Mouse (Mus musculus) CH12.LX (cell line): ENCODE measurements around the gene Cecr2. TPM values are rescaled to one million over a fixed set of nuclear protein-coding genes. Genes with fewer than 3 reads are reported as not detected.

Experiments
- DNase-seq: peaks from one replicate; pipeline ENCODE4 v3.0.0-alpha.2; 2013; ENCODE audit errors: extremely low read depth
- H3K27ac ChIP-seq: 2 replicates; pipeline ENCODE4 v1.5.1; 2012; ENCODE audit warnings: low read depth, mild to moderate bottlenecking, control low read depth, moderate library complexity; ENCODE audit not compliant: insufficient read depth
- H3K27me3 ChIP-seq: replicated peaks from 2 replicates; pipeline ENCODE3; 2012; ENCODE audit warnings: inconsistent platforms
- H3K36me3 ChIP-seq, 2 experiments: replicated peaks in 1 of 2; 2 replicates each; pipeline versions ENCODE3 to v1.6.1; 2012; ENCODE audit warnings: inconsistent platforms in 1 of 2, low read length in 1 of 2, mild to moderate bottlenecking in 1 of 2, mixed read lengths in 1 of 2, moderate library complexity in 1 of 2; ENCODE audit not compliant: control insufficient read depth in 1 of 2, insufficient read depth in 1 of 2
- H3K4me1 ChIP-seq, 2 experiments: 2 replicates each; pipeline ENCODE4 v1.6.1; 2012; ENCODE audit warnings: inconsistent platforms in 1 of 2, moderate library complexity in 1 of 2; ENCODE audit not compliant: insufficient read depth in 2 of 2, control insufficient read depth in 1 of 2
- H3K4me2 ChIP-seq: 2 replicates; pipeline ENCODE4 v1.6.1; 2012; ENCODE audit warnings: low read depth, mild to moderate bottlenecking, control low read depth; ENCODE audit not compliant: poor library complexity, insufficient read depth, severe bottlenecking
- H3K4me3 ChIP-seq, 3 experiments: fragments of 150-350 bp in 1 of 3; sonication (generic) in 1 of 3; replicated peaks in 1 of 3; 2 replicates each; pipeline versions ENCODE3 to v1.5.1; 2011 to 2012; ENCODE audit warnings: low read depth in 2 of 3, low read length in 2 of 3, mild to moderate bottlenecking in 2 of 3, moderate library complexity in 2 of 3, control low read depth in 1 of 3, improper control_type of control experiment in 1 of 3, inconsistent platforms in 1 of 3, mixed read lengths in 1 of 3; ENCODE audit not compliant: poor library complexity in 1 of 3
- H3K79me2 ChIP-seq: replicated peaks from 2 replicates; pipeline ENCODE4 v1.6.1; 2012; ENCODE audit warnings: mild to moderate bottlenecking, moderate library complexity; ENCODE audit not compliant: control insufficient read depth, poor library complexity, insufficient read depth, severe bottlenecking; ENCODE audit errors: extremely low read depth
- H3K9ac ChIP-seq: 2 replicates; pipeline ENCODE4 v1.6.1; 2012; ENCODE audit warnings: low read depth, mild to moderate bottlenecking, control low read depth, moderate library complexity; ENCODE audit not compliant: insufficient read depth
- H3K9me3 ChIP-seq: replicated peaks from 2 replicates; pipeline ENCODE3; 2012; ENCODE audit warnings: low read length, inconsistent platforms, mixed read lengths
- BHLHE40 ChIP-seq: IDR thresholded peaks from 2 replicates; pipeline ENCODE4 v1.6.1; 2011; ENCODE audit warnings: mild to moderate bottlenecking, low read depth, low read length, improper control_type of control experiment
- CHD2 ChIP-seq: IDR thresholded peaks from 2 replicates; pipeline ENCODE4 v1.6.1; 2011; ENCODE audit warnings: low read length, improper control_type of control experiment
- ELF1 ChIP-seq: IDR thresholded peaks from 2 replicates; pipeline ENCODE4 v1.6.1; 2014; ENCODE audit warnings: low read depth, mild to moderate bottlenecking, inconsistent platforms, low read length, improper control_type of control experiment
- ETS1 ChIP-seq: conservative IDR thresholded peaks from 2 replicates; pipeline ENCODE4 v1.6.1; 2012; ENCODE audit warnings: low read depth, mild to moderate bottlenecking, inconsistent platforms, low read length, improper control_type of control experiment, moderate library complexity
- JUN ChIP-seq: IDR thresholded peaks from 2 replicates; pipeline ENCODE4 v1.6.1; 2011; ENCODE audit warnings: low read depth, mild to moderate bottlenecking, low read length, improper control_type of control experiment, moderate library complexity; ENCODE audit not compliant: insufficient read depth
- JUND ChIP-seq: conservative IDR thresholded peaks from 2 replicates; pipeline ENCODE4 v1.6.1; 2011; ENCODE audit warnings: low read depth, low read length, improper control_type of control experiment
- KAT2A ChIP-seq: IDR thresholded peaks from 2 replicates; pipeline ENCODE4 v1.6.1; 2012; ENCODE audit warnings: low read length, improper control_type of control experiment, inconsistent platforms; ENCODE audit not compliant: insufficient replicate concordance
- MAX ChIP-seq: IDR thresholded peaks from 2 replicates; pipeline ENCODE4 v1.6.1; 2011; ENCODE audit warnings: low read length, improper control_type of control experiment
- MAZ ChIP-seq: IDR thresholded peaks from 2 replicates; pipeline ENCODE4 v1.6.1; 2012; ENCODE audit warnings: low read depth, mild to moderate bottlenecking, inconsistent platforms, low read length, improper control_type of control experiment, moderate library complexity
- MEF2A ChIP-seq: IDR thresholded peaks from 2 replicates; pipeline ENCODE4 v1.6.1; 2014; ENCODE audit warnings: low read depth, mild to moderate bottlenecking, inconsistent platforms, low read length, improper control_type of control experiment, borderline replicate concordance
- MXI1 ChIP-seq: IDR thresholded peaks from 2 replicates; pipeline ENCODE4 v1.6.1; 2011; ENCODE audit warnings: mild to moderate bottlenecking, low read depth, low read length, improper control_type of control experiment
- MYC ChIP-seq: IDR thresholded peaks from 2 replicates; pipeline ENCODE4 v1.6.1; 2011; ENCODE audit warnings: low read depth, mild to moderate bottlenecking, improper control_type of control experiment, low read length
- NRF1 ChIP-seq: IDR thresholded peaks from 2 replicates; pipeline ENCODE4 v1.6.1; 2014; ENCODE audit warnings: low read depth, mild to moderate bottlenecking, inconsistent platforms, low read length, improper control_type of control experiment, moderate library complexity
- PAX5 ChIP-seq: IDR thresholded peaks from 2 replicates; pipeline ENCODE4 v1.6.1; 2012; ENCODE audit warnings: low read length, inconsistent platforms, mixed read lengths
- RAD21 ChIP-seq: IDR thresholded peaks from 2 replicates; pipeline ENCODE4 v1.6.1; 2011; ENCODE audit warnings: low read depth, mild to moderate bottlenecking, low read length, improper control_type of control experiment, moderate library complexity
- RCOR1 ChIP-seq: conservative IDR thresholded peaks from 2 replicates; pipeline ENCODE4 v1.6.1; 2012; ENCODE audit warnings: low read depth, mild to moderate bottlenecking, inconsistent platforms, low read length, improper control_type of control experiment
- SIN3A ChIP-seq: IDR thresholded peaks from 2 replicates; pipeline ENCODE4 v1.6.1; 2012; ENCODE audit warnings: low read length, improper control_type of control experiment, inconsistent platforms
- TCF12 ChIP-seq: IDR thresholded peaks from 2 replicates; pipeline ENCODE4 v1.6.1; 2014; ENCODE audit warnings: low read depth, mild to moderate bottlenecking, inconsistent platforms, low read length, improper control_type of control experiment
- USF2 ChIP-seq: conservative IDR thresholded peaks from 2 replicates; pipeline ENCODE4 v1.6.1; 2011; ENCODE audit warnings: low read depth, low read length, improper control_type of control experiment
- ZC3H11A ChIP-seq: IDR thresholded peaks from 2 replicates; pipeline ENCODE4 v1.6.1; 2012; ENCODE audit warnings: low read depth, mild to moderate bottlenecking, inconsistent platforms, low read length, improper control_type of control experiment
- ZKSCAN1 ChIP-seq: IDR thresholded peaks from 2 replicates; pipeline ENCODE4 v1.6.1; 2012; ENCODE audit warnings: low read depth, inconsistent platforms, low read length, improper control_type of control experiment, borderline replicate concordance
- ZNF384 ChIP-seq: IDR thresholded peaks from 2 replicates; pipeline ENCODE4 v1.6.1; 2012; ENCODE audit warnings: low read depth, low read length, improper control_type of control experiment, inconsistent platforms
- dilution Hi-C: fragments of 300-500 bp; cut with MboI; formaldehyde crosslinking; loops from 2 replicates; pipeline ENCODE4 v1.14.3; 2020; ENCODE audit warnings: low sequenced_read_pairs; ENCODE audit not compliant: extremely low pct_unique_long_range_greater_than_20kb, extremely low pct_ligation_motif_present
- in situ Hi-C: fragments of 300-500 bp; cut with MboI; formaldehyde crosslinking; loops from 3 replicates; pipeline ENCODE4 v1.14.3; 2019; ENCODE audit warnings: low sequenced_read_pairs, low pct_ligation_motif_present, low pct_unique_long_range_greater_than_20kb, mixed read lengths
- polyA plus RNA-seq: library from polyadenylated mRNA; unstranded; fragments of >175 nt; gene quantifications from 2 replicates; pipeline ENCODE4 v1.2.1, GENCODE M21; 2012; ENCODE audit warnings: low read depth; ENCODE audit not compliant: insufficient read length
- total RNA-seq, 2 experiments: library from RNA; depleted of rRNA; stranded (reverse); fragments of 300-350 nt in 1 of 2; fragments of >200 nt in 1 of 2; gene quantifications; 2 replicates each; pipeline ENCODE4 v1.2.3; 2012 to 2014

Gene Cecr2
- total and polyA plus RNA-seq, 3 experiments, result 6.6 to 15.0 (median 12.5) TPM

GRCm38 (mm10) chr6:120658848-120659247 is 7.3 kb upstream of the Cecr2 start (continued):
- TF ChIP-seq KAT2A (no peak), RCOR1 (no peak), BHLHE40 (0 out of 2 replicates have a peak, but pooled peaks have one; percentile 15), NRF1 (no peak), ZKSCAN1 (no peak), MXI1 (peak; percentile 30; the same call in 1 of the 2 replicates), JUN (no peak), ETS1 (0 out of 2 replicates have a peak, but pooled peaks have one; percentile 7)

- peak overlapping the region; percentile 53 to 82 (median 76) for H3K4me3 ChIP-seq
- no peaks in the 10 kb centered on the region for H3K36me3 ChIP-seq
- no peaks in the 10 kb centered on the region for H3K9me3 ChIP-seq
- H3K4me2 ChIP-seq, result peak overlapping the region; percentile 63
- peak overlapping the region; percentile 56 for H3K27ac ChIP-seq
- DNase-seq, result peak; percentile 33
- in situ Hi-C loops, result no loop called here
- peaks cover 4% of the 10 kb centered on the region for H3K27me3 ChIP-seq
- H3K4me1 ChIP-seq, result peaks cover 5 to 23% of the 10 kb centered on the region in 2 experiments; a peak in 3 of 4 replicates
- peak overlapping the region; percentile 81 for H3K9ac ChIP-seq
- peak; percentile 82 for TF ChIP-seq MAX
- no peak for TF ChIP-seq RCOR1
- no peak for TF ChIP-seq MXI1
- TF ChIP-seq ELF1, result no peak
- no peak for TF ChIP-seq ZNF384
- TF ChIP-seq KAT2A, result no peak
- TF ChIP-seq PAX5, result no peak
- peak; percentile 38; the same call in 1 of the 2 replicates for TF ChIP-seq SIN3A
- peak; percentile 47; the same call in 1 of the 2 replicates for TF ChIP-seq MYC
- TF ChIP-seq MEF2A, result no peak
- no peak for TF ChIP-seq ZC3H11A
- no peak for TF ChIP-seq USF2
- TF ChIP-seq MAZ, result 0 out of 2 replicates have a peak, but pooled peaks have one; percentile 10
- TF ChIP-seq BHLHE40, result peak; percentile 71; the same call in 1 of the 2 replicates
- no peak for TF ChIP-seq JUND
- TF ChIP-seq TCF12, result peak; percentile 35; the same call in 1 of the 2 replicates
- TF ChIP-seq CHD2, result peak; percentile 88
- TF ChIP-seq RAD21, result no peak; the same call in 1 of the 2 replicates
- dilution Hi-C loops, result no loop called here
- H3K79me2 ChIP-seq, result peaks cover 32% of the 10 kb centered on the region
Measured at GRCm38 (mm10) chr6:120665415-120665815, 754 bp upstream of the Cecr2 start.
